Mouse (Mus musculus) cerebellum, adult 2 months (tissue): ENCODE measurements around the gene Dusp15.

Experiments
- CTCF ChIP-seq: fragments of 200-500 bp; IDR thresholded peaks from 2 replicates; pipeline ENCODE4 v1.5.1; 2011; ENCODE audit warnings: low read depth, mild to moderate bottlenecking, control low read depth, low read length, moderate library complexity, borderline replicate concordance; ENCODE audit not compliant: insufficient read depth
- POLR2A ChIP-seq: fragments of 200-500 bp; IDR thresholded peaks from 2 replicates; pipeline ENCODE4 v1.6.1; 2011; ENCODE audit warnings: low read length, control low read depth, borderline replicate concordance; ENCODE audit not compliant: insufficient read depth

- TF ChIP-seq CTCF (no peak), POLR2A (no peak)
Measured at GRCm38 (mm10) chr2:152950358-152951064, 987 bp downstream of the Dusp15 start.
